Mouse (Mus musculus) small intestine, adult 2 months (tissue): ENCODE results near the gene Astn2.

ENCODE experiments used
- CTCF ChIP-seq: fragments of 200-500 bp; IDR thresholded peaks from 2 replicates; pipeline ENCODE4 v1.5.1; 2012; ENCODE audit warnings: low read depth, mild to moderate bottlenecking, control low read depth, inconsistent platforms, low read length, moderate library complexity, mixed read lengths; ENCODE audit not compliant: insufficient replicate concordance, insufficient read length; ENCODE audit errors: extremely low read depth
- POLR2A ChIP-seq: fragments of 200-500 bp; IDR thresholded peaks from 2 replicates; pipeline ENCODE4 v1.6.1; 2012; ENCODE audit warnings: low read depth, mild to moderate bottlenecking, control low read depth, inconsistent platforms, low read length, moderate library complexity

DNA sequence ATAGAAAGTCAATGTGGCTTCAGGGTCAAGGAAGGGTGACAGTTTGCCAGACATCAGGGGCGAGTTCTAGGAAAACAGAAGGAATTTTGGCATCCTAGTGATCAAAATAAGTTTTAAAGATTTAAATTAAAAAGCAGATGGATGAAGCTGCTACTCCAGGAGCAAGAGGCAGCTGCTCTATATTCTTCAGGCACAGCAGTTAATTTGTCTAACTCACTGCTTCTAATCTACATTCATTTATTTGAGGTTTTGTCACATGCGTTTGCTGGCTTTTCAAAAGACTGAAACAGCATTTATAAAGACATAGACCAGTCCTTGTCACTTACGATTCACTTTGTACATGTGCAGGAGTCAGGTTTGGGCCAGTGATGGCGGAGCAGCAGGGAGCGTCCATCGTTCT, 98.0 kb downstream of the Astn2 start:
- no peak for TF ChIP-seq CTCF
- no peak for TF ChIP-seq POLR2A
